Mouse (Mus musculus): ENCODE measurements around the gene Dpf1. TPM values are rescaled to one million over a fixed set of nuclear protein-coding genes. Genes with fewer than 3 reads are reported as not detected.

The Dpf1 gene
- polyA plus RNA-seq, 1 experiment: 0.47 TPM

GRCm38 (mm10) chr7:29352246-29352645, 48.5 kb downstream of the Dpf1 start:
- peaks cover 69% of the 10 kb centered on the region for H3K36me3 ChIP-seq (ENCODE audit: control insufficient read depth, insufficient read depth, low read length)
- 91% methylated on average over 8 of the region's 8 CpGs for WGBS
- no peak overlapping the region for H3K27ac ChIP-seq (ENCODE audit: insufficient read depth, low read depth, low read length)
- H3K4me3 ChIP-seq (ENCODE audit: low read depth, low read length): no peak overlapping the region
- TF ChIP-seq POLR2A (IDR thresholded peaks at IDR 0.05; ENCODE audit: low read depth, low read length): no peak
- no peak for TF ChIP-seq CTCF (IDR thresholded peaks at IDR 0.05; ENCODE audit: extremely low read depth, insufficient read length, insufficient replicate concordance, low read depth, low read length)
- no peaks in the 10 kb centered on the region; the same call in 1 of the 2 replicates for H3K4me1 ChIP-seq (ENCODE audit: control insufficient read depth, insufficient read depth, insufficient read length, low read length)
- H3K27me3 ChIP-seq (ENCODE audit: control insufficient read depth, insufficient read depth, low read length): no peaks in the 10 kb centered on the region

DNA sequence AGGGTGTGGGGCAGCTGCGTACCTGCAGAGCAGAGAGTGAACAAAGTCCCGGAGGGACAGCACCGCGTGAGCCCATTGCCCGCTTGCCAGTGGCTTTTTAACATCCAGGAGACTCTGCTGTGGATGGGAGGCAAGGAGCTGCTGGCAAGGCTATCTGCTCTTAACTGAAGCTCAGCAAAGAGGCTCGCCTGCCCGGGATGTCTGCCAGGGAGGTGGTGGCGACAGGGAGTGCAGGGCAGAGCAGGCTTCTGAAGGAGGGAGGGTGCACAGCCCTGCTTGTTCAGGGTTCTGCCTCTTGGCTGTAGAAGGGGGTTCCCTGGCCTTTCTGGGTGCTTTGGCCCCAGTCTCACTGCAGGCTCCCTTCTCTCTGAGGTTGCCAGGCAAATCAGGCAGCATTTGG, 50.4 kb downstream of the Dpf1 start:
- no peak overlapping the region for H3K4me3 ChIP-seq (ENCODE audit: low read depth, low read length)
- H3K36me3 ChIP-seq (ENCODE audit: control insufficient read depth, insufficient read depth, low read length): peaks cover 64% of the 10 kb centered on the region
- no peak for TF ChIP-seq POLR2A (IDR thresholded peaks at IDR 0.05; ENCODE audit: low read depth, low read length)
- TF ChIP-seq CTCF (IDR thresholded peaks at IDR 0.05; ENCODE audit: extremely low read depth, insufficient read length, insufficient replicate concordance, low read depth, low read length): no peak
- 94% methylated on average over 8 of the region's 8 CpGs for WGBS
- no peaks in the 10 kb centered on the region; the same call in 1 of the 2 replicates for H3K4me1 ChIP-seq (ENCODE audit: control insufficient read depth, insufficient read depth, insufficient read length, low read length)
- no peaks in the 10 kb centered on the region for H3K27me3 ChIP-seq (ENCODE audit: control insufficient read depth, insufficient read depth, low read length)
- H3K27ac ChIP-seq (ENCODE audit: insufficient read depth, low read depth, low read length): no peak overlapping the region

DNA sequence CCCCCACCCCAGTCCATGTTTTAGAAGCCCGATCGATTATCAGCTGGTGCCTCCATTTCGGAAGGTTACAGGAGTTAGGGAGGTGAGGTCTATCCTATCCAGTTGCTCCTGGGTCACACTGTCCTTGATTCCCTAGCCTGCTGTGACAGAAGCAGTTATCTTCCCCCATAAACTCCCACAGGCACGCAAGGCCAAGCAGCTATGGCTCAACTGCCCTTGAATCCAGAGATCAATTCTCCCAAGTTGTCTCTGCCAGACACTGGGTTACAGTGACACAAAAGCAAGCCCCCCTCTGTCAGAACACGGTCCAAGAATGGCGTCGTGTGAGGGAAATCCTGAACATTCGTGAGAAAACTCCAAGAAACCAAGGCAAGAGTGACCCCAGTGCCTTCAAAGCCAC, 51.7 kb downstream of the Dpf1 start:
- Histone ChIP-seq H3K36me3 (ENCODE audit: control insufficient read depth, insufficient read depth, low read length) (peaks cover 60% of the 10 kb centered on the region), H3K4me1 (ENCODE audit: control insufficient read depth, insufficient read depth, insufficient read length, low read length) (no peaks in the 10 kb centered on the region), H3K27ac (ENCODE audit: insufficient read depth, low read depth, low read length) (no peak overlapping the region), H3K4me3 (ENCODE audit: low read depth, low read length) (no peak overlapping the region), H3K27me3 (ENCODE audit: control insufficient read depth, insufficient read depth, low read length) (no peaks in the 10 kb centered on the region)
- 94% methylated on average over 8 of the region's 8 CpGs for WGBS
- no peak for TF ChIP-seq CTCF (IDR thresholded peaks at IDR 0.05; ENCODE audit: extremely low read depth, insufficient read length, insufficient replicate concordance, low read depth, low read length)
- no peak for TF ChIP-seq POLR2A (IDR thresholded peaks at IDR 0.05; ENCODE audit: low read depth, low read length)

- H3K4me3 ChIP-seq (ENCODE audit: low read depth, low read length): no peak overlapping the region
- H3K27ac ChIP-seq (ENCODE audit: insufficient read depth, low read depth, low read length): no peak overlapping the region
- H3K4me1 ChIP-seq (ENCODE audit: control insufficient read depth, insufficient read depth, insufficient read length, low read length): no peaks in the 10 kb centered on the region
- peaks cover 68% of the 10 kb centered on the region for H3K36me3 ChIP-seq (ENCODE audit: control insufficient read depth, insufficient read depth, low read length)
- TF ChIP-seq CTCF (IDR thresholded peaks at IDR 0.05; ENCODE audit: extremely low read depth, insufficient read length, insufficient replicate concordance, low read depth, low read length): no peak
- no peaks in the 10 kb centered on the region for H3K27me3 ChIP-seq (ENCODE audit: control insufficient read depth, insufficient read depth, low read length)
- 95% methylated on average over 13 of the region's 13 CpGs for WGBS
These were observed 57.7 kb downstream of the Dpf1 start for GRCm38 (mm10) chr7:29361497-29361896.

- 0 out of 2 replicates have a peak, but pooled peaks have one; percentile 21 for TF ChIP-seq CTCF (IDR thresholded peaks at IDR 0.05; ENCODE audit: extremely low read depth, insufficient read length, insufficient replicate concordance, low read depth, low read length)
- TF ChIP-seq POLR2A (IDR thresholded peaks at IDR 0.05; ENCODE audit: low read depth, low read length): no peak
- Histone ChIP-seq H3K27ac (ENCODE audit: insufficient read depth, low read depth, low read length) (no peak overlapping the region), H3K36me3 (ENCODE audit: control insufficient read depth, insufficient read depth, low read length) (peaks cover 56% of the 10 kb centered on the region)
These were observed 60.3 kb downstream of the Dpf1 start for GRCm38 (mm10) chr7:29364052-29364451.

DNA sequence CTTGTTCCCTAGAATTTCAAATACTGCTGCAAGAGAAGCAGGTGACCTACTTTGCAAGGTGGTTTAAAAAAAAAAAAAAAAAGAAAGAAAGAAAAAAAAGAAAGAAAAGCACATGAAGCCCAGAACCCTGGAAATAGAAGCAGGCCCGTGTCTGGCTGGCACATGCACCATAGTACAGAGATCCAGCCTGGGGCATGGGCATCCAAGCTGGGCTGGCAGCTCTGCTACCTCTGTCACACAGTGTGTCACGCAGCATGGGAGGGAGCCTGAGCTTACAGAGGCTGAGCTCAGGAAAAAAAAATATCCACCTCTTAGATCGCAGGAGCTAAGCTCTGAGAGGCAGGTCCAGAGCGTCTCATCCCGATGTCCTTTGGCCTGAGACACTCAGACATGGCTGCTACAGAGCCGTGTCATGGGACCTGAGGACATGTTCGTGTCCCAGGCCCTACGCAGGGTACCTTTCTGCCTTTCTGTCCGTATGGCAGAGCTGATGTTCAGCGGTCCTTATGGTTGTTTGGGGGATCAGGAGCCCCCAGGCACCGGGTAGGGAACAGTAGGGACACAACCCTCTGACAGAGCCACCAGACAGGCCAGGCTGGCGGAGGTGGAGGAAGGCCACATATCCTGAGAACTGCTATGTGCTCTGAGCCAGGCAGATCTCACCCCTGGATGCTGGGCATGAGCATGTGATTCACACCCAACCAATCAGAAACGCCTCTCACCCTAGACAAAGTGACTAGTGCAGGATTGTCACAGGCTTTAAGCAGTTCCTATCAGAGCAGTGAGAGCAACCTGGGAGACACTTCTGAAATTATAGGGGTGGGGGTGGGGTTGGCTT, 63.6 kb downstream of the Dpf1 start:
- Histone ChIP-seq H3K27ac (ENCODE audit: insufficient read depth, low read depth, low read length) (no peak overlapping the region), H3K27me3 (ENCODE audit: control insufficient read depth, insufficient read depth, low read length) (no peaks in the 10 kb centered on the region), H3K4me3 (ENCODE audit: low read depth, low read length) (no peak overlapping the region), H3K4me1 (ENCODE audit: control insufficient read depth, insufficient read depth, insufficient read length, low read length) (no peaks in the 10 kb centered on the region), H3K36me3 (ENCODE audit: control insufficient read depth, insufficient read depth, low read length) (peaks cover 46% of the 10 kb centered on the region)
- no peak for TF ChIP-seq CTCF (IDR thresholded peaks at IDR 0.05; ENCODE audit: extremely low read depth, insufficient read length, insufficient replicate concordance, low read depth, low read length)
- TF ChIP-seq POLR2A (IDR thresholded peaks at IDR 0.05; ENCODE audit: low read depth, low read length): no peak
- WGBS: 91% methylated on average over 13 of the region's 13 CpGs

More at GRCm38 (mm10) chr7:29364052-29364451, 60.3 kb downstream of the Dpf1 start:
- H3K4me3 ChIP-seq (ENCODE audit: low read depth, low read length): no peak overlapping the region
- no peaks in the 10 kb centered on the region for H3K27me3 ChIP-seq (ENCODE audit: control insufficient read depth, insufficient read depth, low read length)
- no peaks in the 10 kb centered on the region for H3K4me1 ChIP-seq (ENCODE audit: control insufficient read depth, insufficient read depth, insufficient read length, low read length)
- WGBS: 47% methylated on average over 4 of the region's 4 CpGs

Other genes starting within 250 kb of the Dpf1 start
- 0.03 and 0.05 TPM in 2 replicates for gene Ryr1, start 178.8 kb upstream of the Dpf1 start, polyA plus RNA-seq (2012; rRNA removed)
- 3.3 TPM in 2 replicates for gene Rasgrp4, start 169.1 kb upstream of the Dpf1 start, polyA plus RNA-seq (2012; rRNA removed)
- 72.6 and 216 TPM in 2 replicates for gene Fam98c, start 147.7 kb upstream of the Dpf1 start, polyA plus RNA-seq (2012; rRNA removed)
- gene Ggn, start 133.7 kb upstream of the Dpf1 start, polyA plus RNA-seq (2012; rRNA removed): 0.74 and 0.88 TPM in 2 replicates
- 1.2 and 1.9 TPM in 2 replicates for gene Spred3, start 133.5 kb upstream of the Dpf1 start, polyA plus RNA-seq (2012; rRNA removed)
- 73.0 and 127 TPM in 2 replicates for gene Psmd8, start 123.2 kb upstream of the Dpf1 start, polyA plus RNA-seq (2012; rRNA removed)
- gene Catsperg1, start 89.9 kb upstream of the Dpf1 start, polyA plus RNA-seq (2012; rRNA removed): 0.32 and 0.53 TPM in 2 replicates
- 23.4 and 42.4 TPM in 2 replicates for gene Kcnk6, start 71.4 kb upstream of the Dpf1 start, polyA plus RNA-seq (2012; rRNA removed)
- 41.8 and 49.8 TPM in 2 replicates for gene Yif1b, start 65.6 kb upstream of the Dpf1 start, polyA plus RNA-seq (2012; rRNA removed)
- 287 and 852 TPM in 2 replicates for gene 2200002D01Rik, start 55.5 kb upstream of the Dpf1 start, polyA plus RNA-seq (2012; rRNA removed)
- gene Spint2, start 22.0 kb upstream of the Dpf1 start, polyA plus RNA-seq (2012; rRNA removed): 663 and 1,754 TPM in 2 replicates
- 34.1 and 57.4 TPM in 2 replicates for gene Ppp1r14a, start 14.6 kb upstream of the Dpf1 start, polyA plus RNA-seq (2012; rRNA removed)
- 79.0 and 192 TPM in 2 replicates for gene Sipa1l3, start 214.7 kb downstream of the Dpf1 start, polyA plus RNA-seq (2012; rRNA removed)